Mouse (Mus musculus): ENCODE results near the gene Ppp1r15b.
A peak's percentile ranks its signal among the peaks of the same experiment; 100 is the strongest.

The Ppp1r15b gene

DNA sequence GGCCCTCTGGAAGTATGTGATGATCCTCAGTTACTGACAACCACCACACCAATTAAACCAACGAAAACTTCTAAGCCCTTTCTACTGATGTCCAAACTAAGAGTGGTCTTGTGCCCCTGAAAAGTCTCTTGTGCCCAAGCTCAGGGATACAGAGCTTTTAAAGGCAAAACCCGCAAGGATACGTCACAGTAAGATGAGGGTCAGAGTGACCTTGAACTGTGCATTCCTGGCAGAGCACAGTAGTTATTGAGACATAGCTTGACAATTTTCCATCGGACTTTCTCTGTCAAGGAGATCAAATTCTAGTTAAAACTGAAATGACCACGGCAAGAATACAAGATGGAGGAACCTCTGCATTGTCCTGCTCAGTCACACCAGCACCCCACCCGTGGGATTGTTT lies 9.7 kb upstream of the Ppp1r15b start:
- no peak for DNase-seq (ENCODE audit: low read depth, low spot score)

GRCm38 (mm10) chr1:133124137-133124536 lies 6.8 kb upstream of the Ppp1r15b start:
- no peak for DNase-seq (ENCODE audit: low read depth, low spot score)

DNA sequence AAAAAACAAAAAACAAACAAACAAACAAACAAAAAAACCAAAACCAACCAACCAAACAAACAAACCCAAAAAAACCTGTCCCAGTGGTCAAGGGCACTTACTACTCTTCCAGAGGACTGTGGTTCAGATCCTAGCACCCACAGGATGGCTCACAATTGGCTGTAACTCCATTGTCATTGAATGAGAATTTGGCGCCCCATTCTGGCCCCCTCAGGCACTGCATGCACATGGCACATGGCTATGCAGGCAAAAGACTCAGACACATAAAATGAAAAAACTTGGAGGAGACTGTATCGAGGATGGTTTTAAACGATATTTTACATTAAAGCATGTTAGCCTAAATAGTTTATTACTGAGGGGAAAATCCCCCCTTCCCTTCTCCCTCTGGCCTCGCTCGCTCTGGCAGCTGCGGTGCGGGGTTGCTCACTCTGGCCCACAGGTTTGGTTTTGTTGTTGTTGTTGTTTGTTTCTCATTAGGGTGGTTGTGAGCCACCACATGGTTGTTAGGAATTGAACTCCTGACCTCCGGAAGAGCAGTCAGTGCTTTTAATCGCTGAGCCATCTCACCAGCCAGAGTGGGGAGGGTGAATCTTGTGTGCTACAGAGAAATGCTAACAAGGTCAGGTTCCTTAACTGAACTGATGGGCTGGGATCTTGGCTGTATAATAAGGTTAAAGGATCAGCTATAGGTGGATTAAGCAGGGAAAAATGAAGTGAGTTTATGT lies 5.1 kb upstream of the Ppp1r15b start:
- DNase-seq (ENCODE audit: low read depth, low spot score), result peak; percentile 40

DNA sequence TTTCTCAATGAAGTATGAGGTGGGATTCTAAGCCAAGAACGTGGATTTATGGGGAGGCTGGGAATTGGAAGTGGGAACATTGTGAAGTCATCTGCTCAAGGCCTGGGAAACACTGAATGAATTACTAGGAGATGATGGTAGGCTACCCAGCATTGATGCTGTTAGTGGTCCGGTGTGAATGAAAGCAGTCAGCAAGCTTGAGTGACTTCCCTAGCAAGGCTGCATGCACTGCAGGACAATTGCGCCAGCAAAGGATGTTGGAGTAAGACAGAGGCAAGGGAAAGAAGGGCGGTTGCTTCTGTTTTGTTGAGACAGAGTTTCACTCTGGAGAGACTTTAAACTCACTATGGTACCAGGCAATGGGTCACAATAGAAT lies 4.6 kb upstream of the Ppp1r15b start:
- no peak for DNase-seq (ENCODE audit: low read depth, low spot score)

DNA sequence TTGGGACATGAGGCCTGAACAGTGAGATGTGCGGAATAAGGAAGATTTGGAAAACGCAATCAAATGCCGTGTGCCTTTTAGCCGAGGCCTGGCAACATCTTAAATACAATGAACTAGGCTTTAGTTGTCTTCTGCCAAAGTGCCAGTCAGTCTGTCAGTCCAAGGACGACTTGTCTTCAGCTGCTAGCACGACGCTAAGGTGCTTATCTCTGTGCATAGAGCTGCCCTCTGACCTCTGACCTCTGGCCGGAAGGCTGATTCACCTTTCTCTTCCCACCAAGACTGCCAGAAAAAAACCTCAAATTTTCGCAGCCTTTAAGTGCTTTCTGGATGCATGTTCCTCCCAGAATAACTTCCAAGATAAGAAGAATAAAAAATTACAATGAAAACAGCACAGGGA lies 3.6 kb upstream of the Ppp1r15b start:
- no peak for DNase-seq (ENCODE audit: low read depth, low spot score)

- peak; percentile 89 for DNase-seq (ENCODE audit: low read depth, low spot score)
These were observed 1.3 kb upstream of the Ppp1r15b start for GRCm38 (mm10) chr1:133129471-133130221.

DNA sequence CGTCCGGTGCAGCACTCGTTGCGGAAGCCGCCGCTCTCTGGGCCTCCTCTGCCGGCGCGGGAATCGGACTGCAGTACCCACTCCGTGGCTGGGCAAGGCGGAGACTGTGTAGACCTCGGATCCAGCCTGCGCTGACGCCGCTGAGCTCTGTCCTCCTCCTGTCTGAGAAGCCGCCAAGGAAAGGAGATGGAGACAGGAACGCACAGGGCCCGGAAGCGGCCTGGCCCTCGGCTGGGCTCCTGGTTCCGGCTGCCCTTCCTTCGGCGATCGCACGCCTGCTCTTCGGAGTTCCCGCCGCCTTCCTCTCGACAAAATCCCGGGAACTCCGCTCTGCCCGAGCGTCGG lies 590 bp downstream of the Ppp1r15b start:
- DNase-seq (ENCODE audit: low read depth, low spot score), result no peak

DNA sequence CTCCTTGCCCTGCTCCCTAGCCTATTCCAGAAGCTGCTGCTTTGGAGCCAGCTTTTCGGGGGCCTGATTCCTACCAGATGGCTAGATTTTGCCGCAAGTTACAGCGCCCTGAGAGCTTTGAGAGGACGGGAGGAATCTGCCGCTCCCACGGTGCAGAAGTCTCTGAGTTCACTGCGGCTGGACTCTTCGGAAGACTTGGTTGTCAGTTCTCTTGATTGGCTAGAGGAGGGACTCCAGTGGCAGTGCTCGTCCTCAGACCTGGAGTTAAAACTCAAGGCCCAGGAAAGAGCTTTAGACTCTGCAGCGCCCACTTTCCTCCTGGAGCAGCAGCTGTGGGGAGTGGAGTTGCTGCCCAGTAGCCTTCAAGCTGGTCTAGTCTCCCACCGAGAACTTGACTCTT lies 993 bp downstream of the Ppp1r15b start:
- DNase-seq (ENCODE audit: low read depth, low spot score), result peak; percentile 28

DNA sequence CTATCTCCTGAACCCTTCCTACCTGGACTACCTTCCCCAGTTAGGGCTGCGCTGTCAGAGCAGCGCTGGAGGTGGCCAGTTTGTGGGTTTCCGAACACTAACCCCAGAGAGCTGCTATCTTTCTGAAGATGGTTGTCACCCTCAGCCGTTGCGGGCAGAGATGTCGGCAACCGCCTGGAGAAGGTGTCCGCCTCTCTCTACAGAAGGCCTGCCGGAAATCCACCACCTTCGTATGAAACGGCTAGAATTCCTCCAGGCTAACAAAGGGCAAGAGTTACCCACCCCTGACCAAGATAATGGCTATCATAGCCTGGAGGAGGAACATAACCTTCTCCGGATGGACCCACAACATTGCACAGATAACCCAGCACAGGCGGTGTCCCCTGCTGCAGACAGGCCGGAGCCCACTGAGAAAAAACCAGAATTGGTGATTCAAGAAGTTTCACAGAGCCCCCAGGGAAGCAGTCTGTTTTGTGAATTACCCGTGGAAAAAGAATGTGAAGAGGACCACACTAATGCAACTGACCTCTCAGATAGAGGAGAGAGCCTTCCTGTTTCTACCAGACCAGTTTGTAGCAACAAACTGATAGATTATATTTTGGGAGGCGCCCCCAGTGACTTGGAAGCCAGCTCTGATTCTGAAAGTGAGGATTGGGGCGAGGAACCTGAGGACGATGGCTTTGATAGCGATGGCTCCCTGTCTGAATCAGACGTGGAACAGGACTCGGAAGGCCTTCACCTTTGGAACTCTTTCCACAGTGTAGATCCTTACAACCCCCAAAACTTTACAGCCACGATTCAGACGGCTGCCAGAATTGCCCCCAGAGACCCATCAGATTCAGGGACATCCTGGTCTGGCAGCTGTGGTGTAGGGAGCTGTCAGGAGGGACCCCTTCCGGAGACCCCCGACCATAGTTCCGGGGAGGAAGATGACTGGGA lies 1.7 kb downstream of the Ppp1r15b start:
- peak; percentile 35 for DNase-seq (ENCODE audit: low read depth, low spot score)

DNA sequence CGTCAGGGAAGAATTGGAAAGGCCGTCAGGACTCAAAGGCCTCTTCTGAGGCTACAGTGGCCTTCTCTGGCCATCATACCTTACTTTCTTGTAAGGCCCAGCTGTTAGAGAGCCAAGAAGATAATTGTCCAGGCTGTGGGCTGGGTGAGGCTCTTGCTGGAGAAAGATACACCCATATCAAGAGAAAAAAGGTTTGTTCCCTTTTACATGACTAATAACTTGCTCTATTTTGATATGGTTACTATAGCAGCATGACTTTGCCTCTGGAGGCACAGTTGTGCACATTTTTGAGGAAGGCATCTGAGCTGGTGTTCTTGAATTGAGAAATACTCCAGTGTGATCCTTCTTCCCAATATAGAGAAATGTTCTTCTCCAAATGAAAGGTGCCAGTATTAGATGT lies 2.5 kb downstream of the Ppp1r15b start:
- DNase-seq (ENCODE audit: low read depth, low spot score), result peak; percentile 43

- DNase-seq (ENCODE audit: low read depth, low spot score), result peak; percentile 46
These were observed 3.1 kb downstream of the Ppp1r15b start for GRCm38 (mm10) chr1:133134071-133134470.

DNA sequence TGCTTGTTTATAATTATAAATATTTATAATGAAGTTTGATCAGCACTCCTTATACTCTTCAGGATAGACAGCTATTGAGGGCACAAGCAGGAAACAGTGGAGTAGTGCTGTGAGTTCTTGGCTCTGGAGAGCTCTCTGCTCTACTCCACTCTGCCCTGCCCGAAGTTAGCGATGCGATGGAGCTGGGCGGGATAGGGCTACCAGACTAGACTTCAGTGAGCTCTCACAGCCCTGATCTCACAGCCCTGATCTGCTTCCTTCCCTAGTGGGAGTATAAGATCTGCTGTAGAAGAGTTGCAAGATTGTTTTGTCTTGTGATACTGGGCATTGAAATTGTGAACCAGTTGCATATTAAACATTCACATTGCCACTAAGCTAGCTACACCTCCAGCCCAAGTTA lies 3.9 kb downstream of the Ppp1r15b start:
- DNase-seq (ENCODE audit: low read depth, low spot score), result peak; percentile 37

DNA sequence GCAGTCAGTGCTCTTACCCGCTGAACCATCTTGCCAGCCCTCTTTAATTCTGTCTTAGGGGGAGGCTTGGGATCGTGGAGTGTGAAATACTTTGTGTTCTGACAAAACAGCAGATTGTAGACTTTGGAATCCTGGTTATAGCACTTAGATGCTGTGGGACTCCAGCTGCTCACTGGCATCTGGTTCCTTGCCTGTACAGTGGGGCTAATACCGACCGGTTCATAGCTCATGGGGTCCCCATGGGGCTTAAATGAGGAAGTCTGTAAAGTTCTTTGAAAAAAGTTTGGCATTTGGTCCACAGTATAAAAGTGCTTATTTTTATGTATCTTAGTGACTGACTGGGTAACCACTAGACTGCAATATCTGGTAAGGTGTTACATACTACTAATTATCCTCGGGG lies 4.9 kb downstream of the Ppp1r15b start:
- peak; percentile 53 for DNase-seq (ENCODE audit: low read depth, low spot score)

GRCm38 (mm10) chr1:133138401-133138800 lies 7.5 kb downstream of the Ppp1r15b start:
- DNase-seq (ENCODE audit: low read depth, low spot score), result no peak

DNA sequence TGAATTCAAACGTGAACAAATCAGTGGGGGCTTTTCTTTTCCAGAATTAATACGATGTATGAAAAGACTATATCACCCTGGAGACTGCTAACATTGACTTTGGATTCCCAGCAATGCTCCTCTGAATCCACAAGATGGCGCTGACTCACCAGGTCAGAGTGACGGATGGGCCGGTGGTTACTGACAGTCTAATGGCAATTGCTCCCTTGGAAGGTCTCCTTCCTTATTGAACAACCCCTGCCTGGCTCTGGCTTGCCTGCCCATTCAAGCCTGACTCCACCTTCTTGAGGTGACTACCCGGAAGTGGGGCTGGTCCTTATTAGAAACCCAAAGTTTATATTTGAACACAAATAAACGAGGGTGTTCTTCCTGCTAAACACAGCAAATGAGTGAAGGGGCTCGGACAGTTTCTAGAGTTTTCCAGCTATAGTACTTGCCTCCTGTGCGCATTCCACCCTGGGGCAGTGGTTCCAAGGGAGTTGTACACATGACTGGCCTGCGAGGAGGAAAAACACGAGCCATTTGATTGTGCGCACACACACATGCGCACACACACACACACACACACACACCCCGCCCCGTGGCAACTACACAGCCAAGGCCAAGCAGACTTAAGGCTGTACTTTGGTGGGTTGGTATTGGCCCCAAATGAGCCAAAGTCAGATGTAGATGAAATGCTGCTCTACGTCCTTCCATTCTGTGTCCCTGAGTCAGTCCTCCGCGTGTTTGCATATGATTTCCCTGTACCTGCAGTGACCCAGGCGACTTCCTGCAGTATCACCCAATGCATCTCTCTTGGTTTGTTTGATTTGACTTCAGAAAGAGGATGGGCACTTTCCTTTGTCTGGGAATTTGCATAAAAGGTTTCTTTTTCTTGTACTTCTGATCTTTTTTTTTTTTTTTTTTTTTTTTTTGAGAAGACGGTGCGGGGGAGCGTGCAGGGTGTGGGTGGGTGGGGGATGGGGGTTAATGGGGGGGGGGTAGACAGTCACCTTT lies 15.4 kb downstream of the Ppp1r15b start:
- DNase-seq (ENCODE audit: low read depth, low spot score), result peak; percentile 63

GRCm38 (mm10) chr1:133147324-133147723 lies 16.4 kb downstream of the Ppp1r15b start:
- DNase-seq (ENCODE audit: low read depth, low spot score), result no peak

DNA sequence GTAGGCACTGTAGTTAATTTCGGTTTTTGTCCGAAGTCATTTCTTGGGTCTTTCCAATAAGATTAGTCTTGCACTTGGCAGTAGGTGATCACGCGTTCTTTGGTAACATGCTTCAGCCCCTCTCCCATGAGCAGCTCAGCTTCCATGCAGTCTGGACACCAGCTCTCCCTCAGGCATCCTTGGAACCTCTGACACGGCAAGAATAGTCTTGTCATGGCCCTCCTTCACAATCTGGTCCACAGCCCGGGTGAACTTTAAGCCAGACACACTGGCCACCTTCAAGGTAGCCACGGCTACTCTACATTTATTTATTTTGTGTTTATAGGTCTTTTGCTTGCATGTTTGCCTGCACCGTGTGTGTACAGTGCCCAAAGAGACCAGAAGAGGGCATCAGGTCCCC lies 17.2 kb downstream of the Ppp1r15b start:
- no peak for DNase-seq (ENCODE audit: low read depth, low spot score)

DNA sequence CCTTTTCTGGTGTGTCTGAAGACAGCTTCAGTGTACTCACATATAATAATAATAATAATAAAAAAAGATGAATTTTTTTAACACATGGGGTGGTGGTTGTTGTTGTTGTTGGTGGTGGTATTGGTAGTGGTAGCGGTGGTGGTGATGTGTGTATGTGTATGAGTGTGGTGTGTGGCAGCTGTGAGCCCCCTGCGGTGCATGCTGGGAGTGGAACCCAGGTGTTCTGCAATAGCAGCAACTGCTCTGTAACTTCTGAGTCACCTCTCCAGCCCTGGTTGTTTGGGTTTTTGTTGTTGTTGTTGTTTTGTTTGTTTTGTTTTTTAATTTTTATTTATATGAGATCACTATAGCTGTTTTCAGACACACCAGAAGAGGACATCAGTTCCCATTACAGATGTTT lies 19.6 kb downstream of the Ppp1r15b start:
- no peak for DNase-seq (ENCODE audit: low read depth, low spot score)

DNA sequence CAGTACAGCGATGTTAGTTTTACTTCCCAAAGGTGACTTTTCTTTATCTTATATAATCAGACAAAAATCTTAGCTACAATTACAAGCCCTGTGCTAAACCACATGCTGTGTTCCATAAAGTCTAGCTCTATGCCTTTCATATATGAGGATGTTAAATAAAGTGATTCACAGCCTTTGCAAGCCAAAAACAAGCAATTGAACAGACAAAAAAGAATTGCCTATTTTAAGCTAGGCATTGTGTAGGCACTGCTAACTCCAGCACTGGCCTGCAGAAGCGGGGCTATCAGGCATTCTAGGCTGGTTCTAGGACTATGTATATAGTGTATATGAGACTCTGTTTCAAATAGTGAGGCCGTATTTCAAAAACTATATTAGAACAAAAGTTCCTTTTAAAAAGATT lies 21.3 kb downstream of the Ppp1r15b start:
- no peak for DNase-seq (ENCODE audit: low read depth, low spot score)

- DNase-seq (ENCODE audit: low read depth, low spot score), result no peak
These were observed 24.3 kb downstream of the Ppp1r15b start for GRCm38 (mm10) chr1:133155270-133155669.

- peak; percentile 43 for DNase-seq (ENCODE audit: low read depth, low spot score)
These were observed 28.2 kb downstream of the Ppp1r15b start for GRCm38 (mm10) chr1:133159128-133159564.

All from A20 (cell line).